Mouse (Mus musculus): ENCODE measurements around the gene Gck.
"Not testable (repeated sequence)": the region's sequence is repeated elsewhere in the genome, so short reads cannot be mapped to it uniquely, and the experiment has no call there.

Gck gene

GRCm38 (mm10) chr11:5954965-5955504, 5.2 kb upstream of the Gck start:
- peak; percentile 67 for DNase-seq

- no peak for DNase-seq
Measured at GRCm38 (mm10) chr11:5954435-5954834, 4.6 kb upstream of the Gck start.

- peak; percentile 53 for DNase-seq
Measured at GRCm38 (mm10) chr11:5953130-5953765, 3.4 kb upstream of the Gck start.

GRCm38 (mm10) chr11:5952501-5952900, 2.6 kb upstream of the Gck start:
- peak; percentile 79 for DNase-seq

GRCm38 (mm10) chr11:5948546-5949250, 1.2 kb downstream of the Gck start:
- no peak for DNase-seq

- DNase-seq: no peak
Measured at GRCm38 (mm10) chr11:5947796-5948195, 2.1 kb downstream of the Gck start.

GRCm38 (mm10) chr11:5945096-5945495, 4.8 kb downstream of the Gck start:
- DNase-seq: peak; percentile 31

GRCm38 (mm10) chr11:5942966-5943365, 6.9 kb downstream of the Gck start:
- DNase-seq: no peak

GRCm38 (mm10) chr11:5934531-5934930, 15.3 kb downstream of the Gck start:
- DNase-seq: not testable (repeated sequence)

GRCm38 (mm10) chr11:5931947-5932346, 17.9 kb downstream of the Gck start:
- DNase-seq: peak; percentile 47

GRCm38 (mm10) chr11:5930578-5930977, 19.3 kb downstream of the Gck start:
- no peak for DNase-seq

- no peak for DNase-seq
Measured at GRCm38 (mm10) chr11:5926696-5927220, 23.1 kb downstream of the Gck start.

GRCm38 (mm10) chr11:5924699-5925098, 25.2 kb downstream of the Gck start:
- no peak for DNase-seq

- DNase-seq: peak; percentile 35
Measured at GRCm38 (mm10) chr11:5920323-5920960, 29.4 kb downstream of the Gck start.

GRCm38 (mm10) chr11:5919606-5920005, 30.3 kb downstream of the Gck start:
- DNase-seq: no peak

GRCm38 (mm10) chr11:5918111-5918510, 31.8 kb downstream of the Gck start:
- DNase-seq: no peak

GRCm38 (mm10) chr11:5916178-5916548, 33.7 kb downstream of the Gck start:
- no peak for DNase-seq

- DNase-seq: no peak
Measured at GRCm38 (mm10) chr11:5915429-5916177, 34.3 kb downstream of the Gck start.

- DNase-seq: no peak
Measured at GRCm38 (mm10) chr11:5914940-5915339, 34.9 kb downstream of the Gck start.

GRCm38 (mm10) chr11:5913936-5914335, 35.9 kb downstream of the Gck start:
- no peak for DNase-seq

- DNase-seq: no peak
Measured at GRCm38 (mm10) chr11:5913256-5913655, 36.6 kb downstream of the Gck start.

GRCm38 (mm10) chr11:5912635-5913034, 37.2 kb downstream of the Gck start:
- DNase-seq: peak; percentile 76

GRCm38 (mm10) chr11:5908642-5909041, 41.2 kb downstream of the Gck start:
- DNase-seq: no peak

Measured in lung, postnatal 10 days (tissue).